Mouse (Mus musculus) thymus, adult 2 months (tissue): ENCODE measurements at regions not wholly inside any gene's neighbourhood (a gene's known extent, or its start where the extent isn't known, plus 50 kb on each side); places are given as distances from the start of the nearest gene placed in this dataset.

Experiments used
- DNase-seq: peaks from one replicate; pipeline ENCODE4 v3.0.0; 2021
- H3K27ac ChIP-seq: fragments of 200-500 bp; 2 replicates; pipeline ENCODE4 v1.5.1; 2012; ENCODE audit warnings: low read length, control low read depth; ENCODE audit not compliant: control insufficient read depth, insufficient read depth
- H3K27me3 ChIP-seq: fragments of 200-500 bp; 2 replicates; pipeline ENCODE4 v1.6.1; 2012; ENCODE audit warnings: mild to moderate bottlenecking, low read length, moderate library complexity, mixed read lengths; ENCODE audit not compliant: control insufficient read depth, insufficient read depth
- H3K36me3 ChIP-seq: fragments of 200-500 bp; 2 replicates; pipeline ENCODE4 v1.6.1; 2012; ENCODE audit warnings: mild to moderate bottlenecking, low read length, moderate library complexity; ENCODE audit not compliant: control insufficient read depth, insufficient read depth
- H3K4me1 ChIP-seq: fragments of 200-500 bp; replicated peaks from 2 replicates; pipeline ENCODE4 v1.6.1; 2012; ENCODE audit warnings: low read length; ENCODE audit not compliant: control insufficient read depth, insufficient read depth
- H3K4me3 ChIP-seq: fragments of 200-500 bp; 2 replicates; pipeline ENCODE4 v1.5.1; 2012; ENCODE audit warnings: mild to moderate bottlenecking, low read length, control low read depth, moderate library complexity; ENCODE audit not compliant: control insufficient read depth, insufficient read depth
- CTCF ChIP-seq: fragments of 200-500 bp; IDR thresholded peaks from 2 replicates; pipeline ENCODE4 v1.5.1; 2012; ENCODE audit warnings: mild to moderate bottlenecking, control low read depth, low read length, moderate library complexity, borderline replicate concordance; ENCODE audit not compliant: control insufficient read depth, poor library complexity, insufficient read depth; ENCODE audit errors: extremely low read depth
- POLR2A ChIP-seq: fragments of 200-500 bp; IDR thresholded peaks from 2 replicates; pipeline ENCODE4 v1.6.1; 2012; ENCODE audit warnings: mild to moderate bottlenecking, low read length, control low read depth, moderate library complexity; ENCODE audit not compliant: control insufficient read depth, poor library complexity, insufficient read depth; ENCODE audit errors: extremely low read depth
- WGBS: fragments of 180-500 bp; shearing (Covaris S2); methylation state at CpG from one replicate; pipeline ENCODE4 v1.1.7; 2018; 5-methylcytosine and 5-hydroxymethylcytosine counted together

GRCm38 (mm10) chr15:95714408-95714807 lies 58.6 kb upstream of the Dbx2 start:
- no peak for DNase-seq
- Histone ChIP-seq H3K27me3 (no peaks in the 10 kb centered on the region), H3K4me1 (peaks cover 8% of the 10 kb centered on the region), H3K4me3 (no peak overlapping the region), H3K36me3 (no peaks in the 10 kb centered on the region), H3K27ac (no peak overlapping the region)
- WGBS = 33% methylated on average over 3 of the region's 3 CpGs
- no peak for TF ChIP-seq CTCF
- TF ChIP-seq POLR2A = no peak

- peaks cover 8% of the 10 kb centered on the region for H3K4me1 ChIP-seq
- 93% methylated on average over 9 of the region's 9 CpGs for WGBS
- H3K36me3 ChIP-seq = no peaks in the 10 kb centered on the region
- no peak for DNase-seq
- no peaks in the 10 kb centered on the region for H3K27me3 ChIP-seq
- no peak overlapping the region for H3K27ac ChIP-seq
- TF ChIP-seq POLR2A (no peak), CTCF (no peak)
- H3K4me3 ChIP-seq = no peak overlapping the region
Measured at GRCm38 (mm10) chr15:95715941-95716340, 60.2 kb upstream of the Dbx2 start.

- Histone ChIP-seq H3K4me1 (peaks cover 12% of the 10 kb centered on the region), H3K27me3 (no peaks in the 10 kb centered on the region), H3K36me3 (no peaks in the 10 kb centered on the region), H3K4me3 (no peak overlapping the region), H3K27ac (no peak overlapping the region)
- TF ChIP-seq CTCF (no peak), POLR2A (no peak)
- peak; percentile 57 for DNase-seq
- 56% methylated on average over 7 of the region's 7 CpGs for WGBS
Measured at GRCm38 (mm10) chr15:95723699-95724098, 66.9 kb upstream of the Ano6 start.

GRCm38 (mm10) chr15:95725866-95726265 lies 64.8 kb upstream of the Ano6 start:
- TF ChIP-seq POLR2A = no peak
- TF ChIP-seq CTCF = peak; percentile 97

GRCm38 (mm10) chr15:95726516-95726915 lies 64.1 kb upstream of the Ano6 start:
- Histone ChIP-seq H3K4me3 (no peak overlapping the region), H3K27me3 (no peaks in the 10 kb centered on the region), H3K27ac (peak overlapping the region; percentile 86), H3K36me3 (no peaks in the 10 kb centered on the region), H3K4me1 (peaks cover 12% of the 10 kb centered on the region)
- WGBS = 91% methylated on average over 13 of the region's 13 CpGs
- no peak for DNase-seq
- TF ChIP-seq CTCF (no peak), POLR2A (no peak)

More at GRCm38 (mm10) chr15:95725866-95726265, 64.8 kb upstream of the Ano6 start:
- Histone ChIP-seq H3K4me3 (no peak overlapping the region), H3K4me1 (peaks cover 12% of the 10 kb centered on the region), H3K27ac (peak overlapping the region; percentile 86), H3K36me3 (no peaks in the 10 kb centered on the region), H3K27me3 (no peaks in the 10 kb centered on the region)
- WGBS = 15% methylated on average over 11 of the region's 11 CpGs
- DNase-seq = peak; percentile 94

GRCm38 (mm10) chr15:95735746-95736145 lies 54.9 kb upstream of the Ano6 start:
- Histone ChIP-seq H3K36me3 (no peaks in the 10 kb centered on the region), H3K4me1 (peaks cover 9% of the 10 kb centered on the region), H3K27ac (peak overlapping the region; percentile 9), H3K27me3 (no peaks in the 10 kb centered on the region), H3K4me3 (no peak overlapping the region)
- DNase-seq = peak; percentile 26
- 89% methylated on average over 1 of the region's 1 CpGs for WGBS
- TF ChIP-seq CTCF = no peak
- no peak for TF ChIP-seq POLR2A
